Mouse (Mus musculus) limb, embryonic 14.5 days (tissue): ENCODE results near the gene Lnx2. TPM values are rescaled to one million over a fixed set of nuclear protein-coding genes. Genes with fewer than 3 reads are reported as not detected.

Source experiments
- ATAC-seq: fragments of 200-750 bp; cut with Nextera tagmentation; 2 replicates; pipeline ENCODE4 v1.8.0; 2017; ENCODE audit warnings: low read depth, moderate number of reproducible peaks, moderate TSS enrichment; ENCODE audit not compliant: low FRiP score
- DNase-seq: peaks from one replicate; pipeline ENCODE4 v3.0.0-alpha.2; 2015; ENCODE audit warnings: low spot score
- H3K27ac ChIP-seq: fragments of 300-500 bp; sonication (generic); replicated peaks from 2 replicates; pipeline ENCODE4 v1.5.1; 2014; ENCODE audit warnings: low read depth, mild to moderate bottlenecking, low read length, moderate library complexity, mixed read lengths
- H3K27me3 ChIP-seq: fragments of 300-500 bp; sonication (generic); 2 replicates; pipeline ENCODE4 v1.6.1; 2014; ENCODE audit warnings: low read length, mixed read lengths; ENCODE audit not compliant: control insufficient read depth, insufficient read depth
- H3K36me3 ChIP-seq: fragments of 300-500 bp; sonication (generic); 2 replicates; pipeline ENCODE4 v1.6.1; 2014; ENCODE audit warnings: mild to moderate bottlenecking, low read length, moderate library complexity, mixed read lengths; ENCODE audit not compliant: control insufficient read depth, insufficient read depth
- H3K4me1 ChIP-seq: fragments of 300-500 bp; sonication (generic); 2 replicates; pipeline ENCODE4 v1.6.1; 2014; ENCODE audit warnings: antibody characterized with exemption, low read length, mixed read lengths; ENCODE audit not compliant: control insufficient read depth, insufficient read depth
- H3K4me2 ChIP-seq: fragments of 300-500 bp; sonication (generic); replicated peaks from 2 replicates; pipeline ENCODE4 v1.6.1; 2014; ENCODE audit warnings: low read depth, mild to moderate bottlenecking, low read length, moderate library complexity; ENCODE audit not compliant: severe bottlenecking
- H3K4me3 ChIP-seq: fragments of 300-500 bp; sonication (generic); replicated peaks from 2 replicates; pipeline ENCODE4 v1.5.1; 2014; ENCODE audit warnings: low read length
- H3K9ac ChIP-seq: fragments of 300-500 bp; sonication (generic); 2 replicates; pipeline ENCODE4 v1.6.1; 2014; ENCODE audit warnings: mild to moderate bottlenecking, low read depth, low read length, moderate library complexity; ENCODE audit not compliant: severe bottlenecking
- H3K9me3 ChIP-seq: fragments of 300-500 bp; sonication (generic); 2 replicates; pipeline ENCODE4 v1.6.1; 2016; ENCODE audit warnings: low read length; ENCODE audit not compliant: control insufficient read depth
- POLR2A ChIP-seq: fragments of 200-500 bp; IDR thresholded peaks from 2 replicates; pipeline ENCODE4 v1.8.0; 2012; ENCODE audit warnings: inconsistent platforms, mild to moderate bottlenecking, moderate library complexity, borderline replicate concordance; ENCODE audit not compliant: insufficient read depth, insufficient read length; ENCODE audit errors: extremely low read depth
- WGBS: fragments of 180-500 bp; shearing (Covaris S2); extraction: QIAGEN DNeasy Blood & Tissue Kit; methylation state at CpG from one replicate; pipeline ENCODE4 v1.1.7; 2014; 5-methylcytosine and 5-hydroxymethylcytosine counted together
- polyA plus RNA-seq, 2 experiments: library from polyadenylated mRNA; depleted of rRNA in 1 of 2; stranded (reverse) in 1 of 2; unstranded in 1 of 2; fragments of >200 nt; fragmentation: Nextera tagmentation in 1 of 2; extraction: Ambion mirVana in 1 of 2; gene quantifications; 2 replicates each; pipeline versions ENCODE4 v1.2.1 to v1.2.3; 2012 to 2014

The Lnx2 gene
- polyA plus RNA-seq (2012; rRNA removed) (13.7 and 16.9 TPM in 2 replicates), polyA plus RNA-seq (2014; fragmentation: Nextera tagmentation; extraction: Ambion mirVana) (13.7 and 15.8 TPM in 2 replicates)

DNA sequence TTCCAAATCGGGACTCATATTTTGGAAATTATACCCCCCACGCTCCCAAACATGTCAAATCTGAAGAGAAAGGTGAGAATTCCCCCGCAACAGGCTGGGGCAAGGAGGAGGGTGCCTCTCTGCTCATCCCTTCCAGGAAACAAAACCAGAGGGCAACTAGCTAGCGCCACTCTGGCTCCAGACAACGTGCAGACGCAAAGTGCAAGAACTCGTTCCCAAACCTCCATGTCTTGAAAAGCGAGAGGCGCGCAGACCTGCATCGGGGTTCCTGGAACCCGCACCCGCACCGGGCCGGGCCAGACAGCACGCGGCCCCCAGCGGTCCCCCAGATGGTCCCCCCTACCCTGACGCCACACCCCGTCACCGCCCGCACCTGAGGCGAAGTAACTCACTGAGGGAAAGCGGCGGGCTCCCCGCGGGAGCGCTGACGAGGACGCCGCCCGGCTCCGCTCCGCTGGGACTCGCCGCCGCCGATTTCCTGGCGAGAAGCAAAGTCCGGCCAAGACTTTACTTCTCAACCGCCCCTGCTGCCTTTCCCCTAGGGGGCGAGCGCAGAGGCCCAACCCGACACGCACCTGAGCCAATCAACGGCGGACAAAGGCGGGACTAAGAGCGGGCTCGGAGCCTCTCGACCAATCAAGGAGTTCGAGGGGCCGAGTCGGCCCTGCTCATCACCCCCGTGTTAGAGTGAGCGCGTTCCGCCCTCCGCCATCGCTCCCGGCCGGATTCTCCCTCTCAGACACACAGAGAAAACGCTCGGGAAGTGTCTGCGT, at the start of gene Lnx2:
Lnx2 (minus strand) TSS at position 561 of the 773 bp plus-strand sequence.
- peaks cover 10% of the 10 kb centered on the region; the same call in 1 of the 2 replicates for H3K36me3 ChIP-seq
- peak within 1 kb of the TSS; percentile 80 for H3K9ac ChIP-seq
- peaks cover 13% of the 10 kb centered on the region for H3K4me1 ChIP-seq
- peak; percentile 56; the same call in 1 of the 2 replicates for TF ChIP-seq POLR2A
- DNase-seq = peak; percentile 99
- peak within 1 kb of the TSS; percentile 97 for H3K4me2 ChIP-seq
- ATAC-seq = peak; percentile 99
- H3K27me3 ChIP-seq = no peaks in the 10 kb centered on the region
- H3K9me3 ChIP-seq = no peaks in the 10 kb centered on the region
- H3K4me3 ChIP-seq = peak within 1 kb of the TSS; percentile 84
- peak within 1 kb of the TSS; percentile 81 for H3K27ac ChIP-seq
- WGBS = under 1% methylated on average over 60 of the region's 65 CpGs

DNA sequence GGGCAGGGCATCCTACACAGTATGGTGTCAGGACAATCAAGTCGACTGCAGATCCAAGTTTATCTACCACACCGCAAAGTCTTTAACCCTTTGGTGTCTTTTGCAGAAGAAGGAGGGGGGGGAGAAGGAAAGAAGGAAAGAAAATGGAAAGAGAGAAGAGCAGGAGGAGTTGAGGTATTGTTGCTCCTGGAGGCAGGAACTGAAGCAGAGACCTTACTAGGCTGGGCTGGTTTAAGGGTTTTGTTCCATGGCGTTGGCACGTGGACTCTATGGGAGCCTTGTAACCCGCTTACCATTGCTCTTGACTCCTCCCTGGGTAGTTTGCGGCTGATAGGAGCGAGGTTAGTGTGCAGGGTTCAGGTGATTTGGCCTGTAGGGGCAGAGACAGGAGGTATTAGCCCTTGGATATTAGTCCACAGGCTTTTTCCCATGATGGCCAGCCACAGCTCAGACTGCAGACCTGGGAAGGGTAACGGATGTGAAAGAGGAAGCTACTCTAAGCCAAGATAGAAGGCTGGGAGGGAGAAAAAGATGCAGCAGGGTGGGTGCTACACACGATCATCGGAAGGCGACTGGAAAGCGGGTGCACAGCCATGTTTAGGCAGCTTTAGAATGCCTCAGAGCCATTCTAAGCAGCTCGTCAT, 49.3 kb upstream of the Lnx2 start:
- H3K9ac ChIP-seq = no peak overlapping the region
- DNase-seq (no peak), ATAC-seq (no peak)
- H3K36me3 ChIP-seq = no peaks in the 10 kb centered on the region
- H3K27ac ChIP-seq = no peak overlapping the region
- no peaks in the 10 kb centered on the region for H3K27me3 ChIP-seq
- TF ChIP-seq POLR2A = no peak
- peaks cover 6% of the 10 kb centered on the region; the same call in 1 of the 2 replicates for H3K9me3 ChIP-seq
- no peak overlapping the region for H3K4me3 ChIP-seq
- WGBS = 86% methylated on average over 13 of the region's 13 CpGs
- no peak overlapping the region for H3K4me2 ChIP-seq
- H3K4me1 ChIP-seq = no peaks in the 10 kb centered on the region

DNA sequence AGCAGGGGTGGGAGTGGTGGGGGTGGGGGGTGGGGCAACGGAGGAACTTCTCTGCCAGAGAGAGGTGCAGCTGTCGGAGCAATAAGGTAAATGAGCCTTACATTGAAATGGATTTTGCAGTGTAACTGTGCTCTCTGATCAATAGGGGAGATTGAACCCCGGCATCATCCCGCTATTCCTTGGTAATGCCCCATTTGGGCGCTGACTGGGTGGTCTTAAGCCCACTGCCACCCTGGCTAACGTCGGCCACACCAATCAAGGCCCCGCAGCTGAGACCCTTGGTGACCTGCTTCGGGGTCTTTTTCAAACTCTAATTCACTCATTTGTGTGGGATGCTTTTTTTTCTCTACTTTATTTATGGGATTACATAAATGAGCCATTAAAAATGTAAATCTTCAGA, 48.4 kb upstream of the Lnx2 start:
- H3K9me3 ChIP-seq = peaks cover 6% of the 10 kb centered on the region; the same call in 1 of the 2 replicates
- H3K4me1 ChIP-seq = no peaks in the 10 kb centered on the region
- H3K4me3 ChIP-seq = no peak overlapping the region
- H3K27ac ChIP-seq = no peak overlapping the region
- H3K27me3 ChIP-seq = no peaks in the 10 kb centered on the region
- no peak overlapping the region for H3K9ac ChIP-seq
- DNase-seq (no peak), ATAC-seq (no peak)
- no peaks in the 10 kb centered on the region for H3K36me3 ChIP-seq
- TF ChIP-seq POLR2A = no peak
- WGBS = 58% methylated on average over 9 of the region's 9 CpGs
- no peak overlapping the region for H3K4me2 ChIP-seq

DNA sequence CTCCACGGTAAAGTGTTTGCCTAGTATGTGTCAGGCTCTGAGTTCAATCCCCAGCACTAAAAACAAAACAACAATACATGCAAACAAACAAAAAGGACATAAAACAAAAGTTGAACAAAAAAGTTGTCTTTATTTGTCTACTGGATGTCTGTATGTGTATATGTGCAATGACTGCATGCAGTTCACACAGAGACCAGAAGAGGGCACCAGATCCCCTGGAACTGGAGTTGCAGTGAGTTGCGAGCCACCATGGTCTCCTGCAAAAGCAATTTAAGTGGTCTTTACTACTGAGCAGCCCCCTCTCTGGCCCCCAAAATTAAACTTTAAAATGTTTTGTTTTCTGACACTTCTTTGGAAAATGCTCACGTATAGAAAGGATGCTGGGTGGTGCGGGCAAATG, 44.8 kb upstream of the Lnx2 start:
- ATAC-seq (no peak), DNase-seq (no peak)
- 90% methylated on average over 4 of the region's 4 CpGs for whole genome bisulfite sequencing
- Histone ChIP-seq H3K4me2 (no peak overlapping the region), H3K9ac (no peak overlapping the region), H3K4me1 (no peaks in the 10 kb centered on the region), H3K27me3 (no peaks in the 10 kb centered on the region), H3K9me3 (peaks cover 6% of the 10 kb centered on the region; the same call in 1 of the 2 replicates), H3K36me3 (no peaks in the 10 kb centered on the region), H3K27ac (no peak overlapping the region), H3K4me3 (no peak overlapping the region)
- no peak for TF ChIP-seq POLR2A

DNA sequence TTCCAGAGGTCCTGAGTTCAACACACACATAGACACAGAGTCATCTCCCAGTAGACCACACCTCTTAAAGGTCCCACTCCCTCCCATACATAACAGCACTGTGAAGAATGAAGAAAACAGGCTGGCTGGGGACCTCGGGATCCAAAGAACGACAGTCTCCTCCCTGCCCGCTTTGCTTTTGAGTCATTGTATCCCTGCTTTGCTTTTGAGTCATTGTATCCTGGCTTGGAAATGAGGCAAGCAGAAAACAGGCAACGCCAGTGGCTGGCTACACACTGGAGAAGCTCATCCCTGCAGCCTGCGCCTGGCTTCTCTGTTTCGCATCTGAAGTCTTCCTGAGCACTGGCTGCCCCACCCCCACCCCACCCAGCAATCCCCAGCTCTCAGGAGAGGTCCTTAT, 40.6 kb upstream of the Lnx2 start:
- peaks cover 6% of the 10 kb centered on the region; the same call in 1 of the 2 replicates for H3K9me3 ChIP-seq
- H3K27me3 ChIP-seq = no peaks in the 10 kb centered on the region
- no peak for TF ChIP-seq POLR2A
- ATAC-seq (no peak), DNase-seq (no peak)
- no peak overlapping the region for H3K4me3 ChIP-seq
- H3K4me2 ChIP-seq = no peak overlapping the region
- no peak overlapping the region for H3K27ac ChIP-seq
- no peaks in the 10 kb centered on the region for H3K4me1 ChIP-seq
- WGBS = 30% methylated on average over 6 of the region's 6 CpGs
- no peak overlapping the region for H3K9ac ChIP-seq
- H3K36me3 ChIP-seq = peaks cover 6% of the 10 kb centered on the region
